Mouse (Mus musculus) MEL (cell line): ENCODE measurements at regions not wholly inside any gene's neighbourhood (a gene's known extent, or its start where the extent isn't known, plus 50 kb on each side); places are given as distances from the start of the nearest gene placed in this dataset.

Experiments
- CHD2 ChIP-seq: IDR thresholded peaks from 2 replicates; pipeline ENCODE4 v1.6.1; 2011; ENCODE audit warnings: low read length, improper control_type of control experiment
- CTCF ChIP-seq, 3 experiments: IDR thresholded peaks in 2 of 3; conservative IDR thresholded peaks in 1 of 3; 2 replicates each; pipeline ENCODE4 v1.5.1; 2011 to 2012; ENCODE audit warnings: low read length in 3 of 3, low read depth in 2 of 3, mild to moderate bottlenecking in 2 of 3, improper control_type of control experiment in 1 of 3, inconsistent platforms in 1 of 3, mixed read lengths in 1 of 3, moderate library complexity in 1 of 3; ENCODE audit not compliant: control insufficient read depth in 1 of 3, insufficient read depth in 1 of 3, poor library complexity in 1 of 3, severe bottlenecking in 1 of 3
- EP300 ChIP-seq, 2 experiments: IDR thresholded peaks; 2 replicates each; pipeline ENCODE4 v1.6.1; 2011; ENCODE audit warnings: improper control_type of control experiment in 2 of 2, low read length in 2 of 2, low read depth in 1 of 2, mild to moderate bottlenecking in 1 of 2
- JUND ChIP-seq: IDR thresholded peaks from 2 replicates; pipeline ENCODE4 v1.6.1; 2011; ENCODE audit warnings: low read depth, mild to moderate bottlenecking, improper control_type of control experiment, low read length
- MYC ChIP-seq: IDR thresholded peaks from 2 replicates; pipeline ENCODE4 v1.6.1; 2011; ENCODE audit warnings: low read depth, mild to moderate bottlenecking, low read length, improper control_type of control experiment, moderate library complexity
- POLR2A ChIP-seq, 2 experiments: IDR thresholded peaks; 2 replicates each; pipeline ENCODE4 v1.6.1; 2011 to 2012; ENCODE audit warnings: low read length in 2 of 2, mild to moderate bottlenecking in 2 of 2, control low read depth in 1 of 2, improper control_type of control experiment in 1 of 2, low read depth in 1 of 2, moderate library complexity in 1 of 2; ENCODE audit not compliant: control insufficient read depth in 1 of 2, insufficient read depth in 1 of 2, poor library complexity in 1 of 2
- POLR2AphosphoS5 ChIP-seq: IDR thresholded peaks from 2 replicates; pipeline ENCODE4 v1.6.1; 2012; ENCODE audit warnings: low read depth, borderline replicate concordance, mild to moderate bottlenecking, inconsistent platforms, low read length, moderate library complexity, mixed read lengths
- SMC3 ChIP-seq: IDR thresholded peaks from 2 replicates; pipeline ENCODE4 v1.6.1; 2011; ENCODE audit warnings: low read depth, low read length, improper control_type of control experiment
- TCF12 ChIP-seq: IDR thresholded peaks from 2 replicates; pipeline ENCODE4 v1.6.1; 2014; ENCODE audit warnings: low read depth, mild to moderate bottlenecking, inconsistent platforms, low read length, improper control_type of control experiment, moderate library complexity
- ZC3H11A ChIP-seq: IDR thresholded peaks from 2 replicates; pipeline ENCODE4 v1.6.1; 2012; ENCODE audit warnings: low read depth, mild to moderate bottlenecking, inconsistent platforms, low read length, improper control_type of control experiment

DNA sequence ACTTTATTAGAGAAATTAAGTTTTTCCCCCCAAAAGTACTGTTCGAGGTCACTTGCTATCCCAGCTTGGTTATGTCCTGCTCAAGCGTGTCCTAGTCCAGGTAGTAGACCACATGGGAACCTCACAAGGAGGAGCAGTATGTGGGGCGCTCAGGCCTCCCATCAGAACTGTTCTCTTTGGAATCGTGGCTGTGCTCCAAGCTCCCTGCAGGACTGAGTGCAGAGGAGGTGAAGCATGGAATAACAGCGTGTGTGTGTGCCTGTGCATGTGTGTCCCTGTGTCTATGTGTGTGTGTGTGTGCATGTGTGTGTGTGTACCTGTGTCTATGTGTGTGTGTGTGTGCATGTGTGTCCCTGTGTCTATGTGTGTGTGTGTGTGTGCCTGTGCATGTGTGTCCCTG lies 137.6 kb upstream of the Dnajc24 start:
- TF ChIP-seq CHD2 (no peak), JUND (no peak), POLR2AphosphoS5 (no peak), MYC (no peak), CTCF (IDR thresholded peaks at IDR 0.05 in 2 of 3, conservative IDR thresholded peaks at IDR 0.05 in 1 of 3; ENCODE audit: control insufficient read depth in 1 of 3, insufficient read depth in 1 of 3, low read depth in 2 of 3, low read length in 3 of 3, poor library complexity in 1 of 3, severe bottlenecking in 1 of 3) (no peak), ZC3H11A (no peak), TCF12 (no peak), POLR2A (IDR thresholded peaks at IDR 0.05; ENCODE audit: control insufficient read depth in 1 of 2, insufficient read depth in 1 of 2, low read depth in 1 of 2, low read length in 2 of 2, poor library complexity in 1 of 2) (no peak), EP300 (IDR thresholded peaks at IDR 0.05; ENCODE audit: low read depth in 1 of 2, low read length in 2 of 2) (no peak), SMC3 (no peak)
